Mouse (Mus musculus) hematopoietic stem cell, adult 5-6 weeks (primary cell): ENCODE measurements around the gene Limch1. TPM values are rescaled to one million over a fixed set of nuclear protein-coding genes. Genes with fewer than 3 reads are reported as not detected.

Source experiments
- ATAC-seq, 2 experiments: fragments of 125-278 bp in 1 of 2; replicated peaks in 1 of 2; 2 replicates each; pipeline ENCODE4 v1.8.0; 2016 to 2017; ENCODE audit warnings: inconsistent platforms in 2 of 2, mild to moderate bottlenecking in 2 of 2, moderate number of reproducible peaks in 2 of 2, low read depth in 1 of 2, moderate TSS enrichment in 1 of 2; ENCODE audit not compliant: low FRiP score in 2 of 2, poor library complexity in 2 of 2, severe bottlenecking in 2 of 2, insufficient read depth in 1 of 2, low TSS enrichment in 1 of 2
- total RNA-seq: library from RNA; stranded (forward); fragments of 172-1452, 232-1000 nt; gene quantifications from 2 replicates; pipeline ENCODE4 v1.2.3, GENCODE M21; 2017

The Limch1 gene
- total RNA-seq, 1 experiment from 2014 or later, result 0.30 TPM

DNA sequence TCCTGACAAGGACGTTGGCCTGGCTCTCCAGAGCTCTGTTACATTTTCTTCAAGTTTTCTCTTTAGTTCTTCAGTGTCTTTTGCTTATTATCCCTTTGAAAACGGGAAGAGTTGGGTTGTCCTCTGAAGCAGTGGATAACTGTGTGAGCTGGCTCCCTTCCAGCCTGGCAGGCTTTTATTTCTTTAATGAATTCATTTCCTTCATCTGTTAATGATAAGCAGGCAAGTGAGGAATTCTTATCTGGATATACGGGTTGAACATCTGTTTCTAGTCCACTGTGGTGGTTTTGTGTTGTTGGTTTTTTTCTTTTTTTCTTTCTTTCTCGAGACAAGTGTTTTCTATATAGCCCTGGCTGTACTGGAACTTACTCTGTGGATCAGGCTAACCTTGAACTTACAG, 22.4 kb downstream of the Limch1 start:
- ATAC-seq, result no peak; a peak in 1 of 4 replicates

DNA sequence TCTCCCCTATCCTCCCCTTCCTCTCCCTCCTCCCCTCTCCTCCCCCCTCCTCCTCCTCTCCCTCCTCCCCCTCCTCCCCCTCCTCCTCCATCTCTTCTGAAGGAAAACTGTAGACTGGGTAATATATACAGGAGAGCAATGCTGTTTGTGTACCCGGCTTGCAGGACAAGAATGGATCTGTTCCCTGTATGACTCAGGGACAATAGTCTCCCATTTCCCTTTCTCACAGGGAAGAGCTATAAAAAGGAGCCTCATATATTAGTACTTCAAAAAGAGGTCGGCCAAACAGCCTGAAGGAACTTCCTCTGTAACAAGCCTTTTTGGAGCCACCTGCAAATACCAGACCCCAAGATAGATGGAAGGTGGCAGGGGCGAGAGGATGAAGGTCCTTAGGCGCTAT, 23.4 kb downstream of the Limch1 start:
- ATAC-seq, result no peak

DNA sequence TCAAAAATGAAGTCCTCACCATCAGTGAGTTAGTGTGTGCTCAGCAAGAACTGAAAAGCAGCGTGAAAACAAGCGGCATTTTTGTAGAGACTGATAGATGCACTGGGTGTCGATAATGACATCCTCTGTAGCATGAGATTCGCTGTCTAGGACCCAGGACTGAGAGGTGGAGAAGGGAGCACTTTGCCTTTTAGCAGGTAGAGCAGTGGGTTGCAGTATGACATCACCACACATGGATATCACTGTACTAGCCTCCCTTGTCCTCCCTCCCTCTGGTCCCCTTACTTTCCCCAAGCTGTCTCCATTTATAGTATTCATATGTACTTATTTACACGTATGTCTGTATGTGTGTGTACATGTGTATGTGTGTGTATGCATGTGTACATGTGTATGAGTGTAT, 23.9 kb downstream of the Limch1 start:
- ATAC-seq, result no peak

DNA sequence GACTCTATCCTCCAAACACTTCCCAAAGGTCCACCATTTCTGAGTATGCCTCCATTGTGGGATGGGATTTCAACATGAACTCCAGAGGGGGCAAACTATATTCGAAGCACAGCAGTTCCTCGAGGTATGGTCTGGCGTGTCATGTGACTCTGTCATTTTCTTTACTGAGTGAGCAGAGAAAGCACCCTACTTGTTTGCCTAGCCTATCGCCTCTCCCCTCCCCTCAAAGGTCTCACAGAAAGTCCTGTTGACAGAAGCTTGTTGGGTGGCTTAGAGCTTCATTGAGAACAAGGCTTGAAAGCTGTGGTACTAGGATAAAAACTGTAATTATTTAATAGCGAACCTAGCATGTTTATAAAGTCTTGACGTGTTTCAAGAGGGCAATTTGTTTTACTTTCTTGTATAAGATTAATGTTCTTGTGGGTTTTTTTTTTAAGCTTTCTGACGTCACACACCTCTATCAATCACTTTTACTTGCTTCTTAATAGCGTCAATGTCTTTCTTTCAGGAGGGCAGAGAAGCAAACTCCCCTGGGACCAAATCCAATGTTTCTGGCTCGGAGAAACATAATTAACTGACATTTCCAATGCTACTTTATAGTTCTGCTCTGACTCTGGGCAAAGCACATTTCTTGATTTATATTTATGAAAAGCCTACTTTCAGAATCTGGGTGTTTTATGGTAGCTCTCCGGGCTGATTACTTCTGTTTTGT, 32.5 kb downstream of the Limch1 start:
- ATAC-seq, result no peak

DNA sequence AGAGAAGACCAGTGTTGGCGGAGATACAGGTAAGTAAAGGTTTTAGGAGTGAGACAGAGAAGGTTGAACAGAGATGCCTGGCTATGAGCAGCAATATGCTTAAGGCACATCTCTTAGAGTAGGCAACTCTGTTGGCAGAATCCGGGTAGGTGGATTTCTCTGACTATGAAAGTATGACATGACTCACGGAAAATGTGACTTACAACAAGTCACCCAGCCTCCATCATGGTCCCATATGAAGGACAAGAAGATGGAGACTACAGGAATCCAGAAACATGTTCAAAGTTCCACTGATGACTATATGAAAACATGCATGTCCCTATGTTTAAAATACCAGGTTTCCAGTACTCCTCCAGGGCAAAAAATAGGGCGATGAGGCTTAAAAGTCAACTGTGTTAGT, 34.7 kb downstream of the Limch1 start:
- ATAC-seq, result no peak

DNA sequence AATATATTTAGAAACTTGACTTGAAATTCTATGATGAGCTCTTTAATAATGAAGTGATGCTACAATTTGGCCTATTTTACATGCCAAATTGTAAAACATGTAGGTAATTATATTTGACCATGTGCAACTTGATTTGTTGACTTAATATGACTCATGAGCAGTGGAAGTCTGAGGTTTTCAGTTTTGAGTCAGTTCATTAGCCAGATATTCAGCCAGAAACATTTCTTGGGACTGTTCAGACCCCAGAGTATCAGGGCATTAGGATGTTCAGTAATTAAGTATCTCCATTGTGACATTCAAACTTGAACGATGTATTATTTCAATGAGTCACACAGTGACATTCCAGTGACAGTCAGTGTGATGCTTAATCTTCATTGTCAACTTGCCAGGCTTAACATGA, 35.9 kb downstream of the Limch1 start:
- no peak for ATAC-seq

DNA sequence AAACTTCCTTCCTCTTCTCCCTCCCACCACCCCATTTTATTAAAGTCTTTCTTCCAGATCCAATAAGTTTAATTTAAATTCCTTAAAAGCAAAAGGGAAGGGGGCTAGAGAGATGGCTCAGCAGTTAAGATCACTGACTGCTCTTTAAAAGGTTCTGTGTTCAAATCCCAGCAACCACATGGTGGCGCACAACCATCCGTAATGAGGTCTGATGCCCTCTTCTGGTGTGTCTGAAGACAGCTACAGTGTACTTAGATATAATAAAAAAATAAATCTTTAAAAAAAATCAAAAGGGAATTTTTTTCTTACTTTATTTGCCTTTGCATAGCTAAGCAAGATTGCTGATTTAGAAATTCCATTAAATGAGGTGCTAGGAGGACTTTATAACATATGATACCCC, 37.2 kb downstream of the Limch1 start:
- ATAC-seq, result no peak

DNA sequence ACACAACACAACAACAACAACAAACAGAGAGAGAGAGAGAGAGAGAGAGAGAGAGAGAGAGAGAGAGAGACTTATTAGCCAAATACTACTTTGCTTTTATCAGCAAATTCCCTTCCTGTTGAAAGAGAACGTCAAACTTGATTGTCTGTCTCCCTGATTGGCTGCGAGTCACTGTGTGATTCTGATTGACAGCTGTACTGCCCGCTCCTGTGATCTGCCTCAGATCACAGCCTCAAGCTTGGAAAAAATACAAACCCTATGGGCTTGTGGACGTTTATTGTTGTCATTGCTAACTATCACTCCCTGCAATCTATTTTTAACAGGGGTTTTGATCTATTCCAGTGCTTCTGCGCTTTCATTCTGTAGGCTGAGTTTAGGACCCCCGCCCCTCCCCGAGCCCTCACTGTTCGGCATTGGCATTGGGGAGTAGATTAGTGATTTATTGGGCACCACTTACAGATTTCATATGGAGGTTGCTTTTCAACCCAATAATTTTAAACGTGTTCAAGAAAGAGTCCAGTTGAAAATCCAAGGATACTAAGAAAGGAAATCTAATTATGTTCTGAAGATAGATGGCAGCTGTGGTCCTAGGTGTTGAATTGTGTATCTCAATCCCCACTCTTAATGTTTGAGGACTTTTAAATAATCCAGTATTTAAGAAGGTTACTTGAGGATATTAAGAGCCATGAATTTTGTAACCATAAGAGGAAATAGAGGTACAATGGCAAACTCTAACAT, 39.2 kb downstream of the Limch1 start:
- no peak for ATAC-seq

DNA sequence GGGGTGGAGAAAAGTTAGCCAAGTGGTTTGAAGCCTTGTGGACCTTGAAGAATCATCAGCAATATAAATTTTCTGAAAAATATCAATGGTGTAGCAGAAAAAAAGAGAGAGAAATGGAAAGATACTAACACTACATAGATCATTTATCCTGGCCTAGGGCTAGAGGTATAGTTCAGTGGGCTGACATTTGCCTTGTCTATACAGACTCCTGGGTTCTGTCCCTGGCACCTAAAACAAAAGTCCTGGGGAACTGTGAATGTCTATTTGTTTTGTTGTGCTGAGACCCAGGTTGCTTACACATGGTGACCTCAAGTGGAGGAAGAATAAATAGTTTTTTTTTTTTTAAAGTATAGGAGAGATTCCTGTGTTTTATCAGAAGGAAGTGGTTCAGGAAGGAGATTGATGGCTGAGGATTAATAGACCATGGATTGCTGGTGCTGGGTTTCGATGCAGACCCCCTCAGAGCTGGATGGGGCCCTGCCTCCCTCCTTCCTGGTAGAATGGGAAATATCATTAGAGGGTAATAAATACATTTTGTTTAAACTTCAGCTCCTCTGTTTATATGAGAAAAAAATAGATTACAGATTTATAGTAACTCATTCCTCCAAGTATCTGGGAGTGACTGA, 40.5 kb downstream of the Limch1 start:
- no peak for ATAC-seq

DNA sequence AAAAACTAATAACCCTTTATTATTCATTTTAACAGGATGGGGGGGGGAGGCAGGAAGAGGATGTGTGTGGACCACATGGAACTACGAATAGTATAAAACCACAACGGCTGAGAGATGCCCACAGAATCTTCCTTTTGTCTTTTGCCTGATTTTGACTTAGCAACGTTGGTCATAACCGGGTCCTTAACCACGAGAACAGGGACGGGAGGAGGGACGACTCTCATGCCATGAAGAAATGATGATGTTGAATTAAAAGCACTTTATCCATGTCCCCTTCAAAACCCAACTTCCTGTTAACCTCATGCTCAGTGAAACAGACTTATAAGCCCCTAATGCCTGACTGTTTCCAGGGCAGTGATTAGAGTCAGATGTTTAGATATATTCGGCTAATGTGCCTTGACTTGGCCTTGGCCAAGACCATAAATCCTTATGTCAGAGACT, 41.0 kb downstream of the Limch1 start:
- no peak; a peak in 1 of 4 replicates for ATAC-seq

DNA sequence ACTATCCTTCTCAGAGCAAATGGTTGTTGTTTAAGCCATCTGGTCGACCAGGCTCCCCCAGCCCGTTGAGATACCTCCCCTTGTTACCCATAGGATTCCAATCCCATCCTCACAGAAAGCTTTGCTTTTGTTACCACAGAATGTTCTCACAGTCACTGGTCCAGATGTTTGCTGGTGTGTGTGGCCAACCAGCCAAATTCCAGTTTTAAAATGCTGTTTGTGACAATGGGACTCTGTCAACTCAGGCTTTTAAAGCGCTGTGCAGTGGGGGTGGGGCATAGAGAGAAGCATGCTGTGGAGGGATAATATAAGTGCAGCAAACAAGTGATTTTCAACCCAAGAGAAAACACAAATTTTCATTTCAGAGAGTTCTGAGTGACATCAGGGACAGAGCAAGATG, 43.4 kb downstream of the Limch1 start:
- ATAC-seq, result no peak

DNA sequence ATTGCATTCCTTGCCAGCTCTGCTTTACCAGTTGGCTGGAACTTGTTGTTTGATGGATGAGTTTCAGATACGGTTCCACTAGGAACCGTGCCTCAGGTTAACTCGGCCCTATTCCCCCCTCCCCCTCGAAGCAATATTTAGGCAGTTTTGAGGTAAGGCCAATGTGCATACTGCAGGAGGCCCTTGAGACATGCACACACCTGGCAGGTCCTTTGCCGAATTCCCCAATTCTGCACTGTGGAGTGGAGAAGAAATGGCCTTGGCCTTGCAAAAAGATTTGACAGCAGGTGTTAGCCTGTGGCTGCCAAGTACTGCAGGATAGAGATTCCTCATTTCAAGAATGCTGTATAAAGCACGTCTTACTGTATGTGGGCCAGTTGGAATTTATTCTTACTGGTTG, 45.5 kb downstream of the Limch1 start:
- ATAC-seq, result no peak

DNA sequence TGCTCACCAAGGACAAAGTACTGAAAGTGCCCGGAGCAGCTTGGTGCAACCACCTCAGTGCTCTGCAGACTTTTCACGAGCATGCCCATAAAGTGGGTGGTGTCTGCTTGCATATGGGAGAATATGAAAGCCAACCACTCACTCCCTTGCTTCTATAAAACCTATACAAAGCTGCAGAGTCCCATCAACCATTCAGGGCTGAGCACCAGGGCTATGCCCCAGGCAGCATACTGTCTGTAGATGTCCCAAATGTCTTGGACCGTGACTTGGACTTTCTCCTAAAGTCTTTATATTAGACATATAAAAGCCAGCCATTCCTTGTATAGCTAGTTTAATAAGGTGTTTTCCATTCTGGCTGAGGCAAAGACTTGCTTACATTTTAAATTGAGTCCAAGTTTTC, 47.6 kb downstream of the Limch1 start:
- ATAC-seq, result no peak

DNA sequence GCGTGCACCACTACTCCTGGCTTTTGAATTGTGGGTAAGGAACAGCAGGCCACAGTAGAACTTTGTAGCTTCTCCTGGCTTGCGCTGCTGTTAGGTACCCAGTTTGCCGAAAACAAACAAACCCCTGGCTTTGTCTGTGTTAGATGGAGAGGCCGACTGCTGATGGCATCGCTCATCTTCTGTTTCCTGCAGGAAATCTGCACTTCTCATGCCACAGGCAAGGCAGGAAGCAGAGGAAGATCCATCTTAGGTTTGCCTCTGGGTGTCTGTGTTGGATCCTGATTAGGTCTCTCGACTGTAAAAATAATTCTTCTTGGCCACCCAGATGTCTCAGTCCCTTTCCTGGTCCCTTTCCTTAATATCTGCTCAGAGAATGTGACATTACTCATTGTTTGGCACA, 51.7 kb downstream of the Limch1 start:
- no peak for ATAC-seq

DNA sequence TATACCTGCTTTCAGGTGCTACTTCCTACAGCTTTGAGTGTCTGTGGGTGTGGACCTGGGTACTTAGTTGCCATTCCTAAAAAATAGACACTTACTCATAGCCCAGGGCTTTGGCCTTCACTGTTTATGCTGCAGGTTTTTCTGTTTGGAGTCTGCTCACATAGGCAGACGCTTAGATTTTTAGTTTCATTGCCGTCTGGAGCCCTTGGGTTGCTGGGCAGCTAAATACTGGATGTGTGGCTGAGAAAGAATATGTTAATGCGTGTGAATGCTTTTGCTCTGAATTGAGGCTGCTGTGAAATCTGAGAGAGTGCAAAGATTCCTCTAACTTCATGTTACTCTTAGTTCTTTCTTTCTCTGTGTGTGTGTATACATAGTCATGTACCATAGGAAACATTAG, 52.5 kb downstream of the Limch1 start:
- no peak for ATAC-seq

DNA sequence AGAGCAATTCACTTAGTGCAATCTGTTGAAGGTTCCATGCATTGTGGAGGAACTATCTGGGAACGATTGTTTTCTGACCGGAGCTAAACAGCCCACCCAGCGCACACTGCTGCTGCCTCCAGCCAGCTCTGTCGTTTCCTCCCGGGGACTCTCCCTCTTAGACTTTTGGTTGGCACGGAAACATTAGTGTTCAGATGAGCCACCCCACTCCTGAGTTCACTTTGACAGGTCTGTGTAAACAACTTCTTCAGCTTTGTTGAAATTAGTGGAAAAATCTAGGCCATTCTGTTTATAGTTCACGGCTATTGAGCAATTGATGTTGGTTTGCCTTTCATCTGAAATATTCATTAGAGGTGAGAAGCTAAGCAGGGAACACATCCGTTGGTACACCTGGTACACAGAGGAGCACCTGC, 53.0 kb downstream of the Limch1 start:
- no peak for ATAC-seq

DNA sequence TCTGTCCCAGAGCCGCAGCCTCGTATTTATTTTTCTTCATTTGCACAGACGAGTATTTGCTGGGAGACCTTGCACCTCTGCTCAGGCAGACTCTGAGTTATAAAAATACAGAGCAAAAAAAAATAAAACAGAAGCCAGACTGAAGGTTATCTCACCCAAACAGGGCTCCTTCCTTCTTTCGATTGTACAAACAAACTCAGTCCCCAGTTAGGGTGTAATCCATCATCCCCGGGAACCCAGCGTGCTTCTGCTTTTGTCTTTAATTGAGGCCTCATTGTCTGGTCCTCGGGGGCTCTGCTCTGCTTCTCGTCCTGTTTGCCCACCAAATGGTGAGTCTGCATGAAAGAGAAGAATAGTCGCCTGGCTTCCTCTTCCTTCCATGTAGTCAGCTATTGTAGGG, 54.6 kb downstream of the Limch1 start:
- no peak for ATAC-seq

DNA sequence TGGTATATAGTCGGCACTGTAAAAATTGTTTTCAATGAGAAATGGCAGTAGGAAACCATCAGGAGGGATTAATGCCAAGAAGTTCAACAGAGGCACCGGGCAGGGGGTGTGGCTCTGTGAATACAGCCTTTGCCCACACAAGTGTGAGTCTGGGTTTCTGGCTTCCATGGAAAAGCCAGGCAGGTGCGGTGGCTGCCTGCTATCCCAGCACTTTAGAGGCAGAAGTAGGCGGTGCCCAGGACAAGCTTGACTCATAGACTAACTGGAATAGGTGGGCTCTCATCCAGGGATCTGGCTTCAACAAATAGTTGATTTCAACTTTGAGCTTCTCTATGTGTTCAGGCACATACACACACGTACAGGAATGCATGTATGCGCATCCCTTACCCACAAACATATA, 55.4 kb downstream of the Limch1 start:
- ATAC-seq, result no peak
